Mouse (Mus musculus): ENCODE data around the gene Agap1.

DNA sequence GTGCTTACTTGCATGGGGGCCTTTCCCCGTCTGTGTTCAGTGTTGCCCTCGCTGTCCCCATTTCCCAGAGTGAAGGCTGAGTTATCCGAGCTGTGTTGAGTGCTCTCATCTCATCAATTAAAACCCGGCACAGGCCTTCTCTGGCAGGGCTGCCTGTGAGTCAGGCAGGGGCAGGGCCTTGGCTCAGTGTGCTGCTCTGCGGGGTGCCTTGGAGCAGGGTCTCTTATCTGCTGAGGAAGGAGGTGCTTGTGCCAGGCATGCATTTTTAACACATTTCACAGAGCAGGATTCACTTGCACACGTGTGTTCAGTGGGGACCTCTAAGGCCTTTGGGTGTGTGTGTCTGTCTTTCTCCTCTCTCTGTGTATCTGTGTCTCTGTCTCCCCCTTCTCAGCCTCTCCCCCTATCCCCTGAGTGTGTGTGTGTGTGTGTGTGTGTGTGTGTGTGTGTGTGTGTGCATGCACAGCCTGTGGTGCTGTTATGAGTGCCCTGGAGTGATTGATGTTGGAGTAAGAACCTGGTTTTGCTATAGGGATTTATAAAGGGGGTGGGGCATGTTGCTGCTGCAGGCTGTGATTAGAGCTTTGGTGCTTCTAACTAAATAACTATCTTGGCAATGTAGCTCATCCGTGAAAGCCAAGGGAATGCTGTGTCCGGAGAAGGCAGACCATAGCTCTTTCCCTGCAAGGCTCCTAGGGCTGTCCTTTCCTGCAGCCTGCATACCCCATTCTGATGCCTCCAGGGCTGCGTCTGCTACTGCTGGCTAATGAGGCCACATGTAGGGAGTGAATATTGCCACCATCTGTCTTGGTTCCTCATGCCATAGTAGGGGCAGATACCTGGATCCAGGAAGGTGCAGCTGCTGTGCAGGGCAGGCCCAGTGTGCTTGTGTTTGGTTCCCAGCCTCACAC, 112.2 kb downstream of the Agap1 start:
- TF ChIP-seq CTCF (IDR thresholded peaks at IDR 0.05; ENCODE audit: borderline replicate concordance, control insufficient read depth, extremely low read depth, insufficient read depth, low read length, poor library complexity) (no peak), POLR2A (IDR thresholded peaks at IDR 0.05; ENCODE audit: control insufficient read depth, extremely low read depth, insufficient read depth, low read length, poor library complexity) (no peak)

Data from thymus, adult 2 months (tissue).